Comparison of ENCODE assay signal across 18 mouse cellular contexts in genomic region chr3:123179041-123179440, GRCm38 (mm10). TPM values are rescaled to one million over a fixed set of nuclear protein-coding genes. Genes with fewer than 3 reads are reported as not detected.
DNase-seq lines count a peak whose midpoint lies in the region; ATAC-seq lines count a peak whose summit lies in the region.
"Had no signal": no experiment of that assay in that cellular context is flagged by ENCODE, and none has a peak within 500 bp of the region (broad histone marks: within the 10 kb centered on the region; RNA-seq: fewer than 3 reads in every experiment).

No protein-coding gene starts in this region.

- no peak overlapping the region for H3K4me2 ChIP-seq in kidney, embryonic 16.5 days (replicated peaks; ENCODE audit: low read depth, low read length)
- no peak overlapping the region for H3K4me2 ChIP-seq in stomach, embryonic 16.5 days (ENCODE audit: low read depth, low read length)
- H3K4me2 ChIP-seq in neural tube, embryonic 15.5 days = no peak overlapping the region
- H3K4me2 ChIP-seq: forebrain, embryonic 13.5 days; limb, embryonic 13.5 days; liver, embryonic 15.5 days had no signal

- intact Hi-C loops in gastrocnemius, postnatal 14 days (cut with DNase I; ENCODE audit: low total_unique reads) = no loop called here

- H3K4me1 ChIP-seq in kidney, embryonic 16.5 days (ENCODE audit: insufficient read depth, low read length) = peaks cover 15% of the 10 kb centered on the region; the same call in 1 of the 2 replicates
- 0 out of 2 replicates have a peak, but pooled peaks cover 19% of the 10 kb centered on the region for H3K4me1 ChIP-seq in stomach, embryonic 16.5 days (ENCODE audit: control insufficient read depth, insufficient read depth, low read length)
- no peaks in the 10 kb centered on the region for H3K4me1 ChIP-seq in neural tube, embryonic 15.5 days
- H3K4me1 ChIP-seq: forebrain, embryonic 13.5 days; liver, embryonic 15.5 days had no signal

- no peak for DNase-seq in kidney, adult 9 months
- peak; percentile 35 for DNase-seq in CD4-positive, CD25-positive, alpha-beta regulatory T cell, adult 2 months (ENCODE audit: low read depth, low spot score)
- DNase-seq in induced T-regulatory cell, adult 2 months (ENCODE audit: low read depth) = peak; percentile 67
- no peak for DNase-seq in gastrocnemius, postnatal 14 days
- DNase-seq: adrenal gland, postnatal 36 days; cerebellum, adult 18-20 months; gastrocnemius, postnatal 25 days; layer of hippocampus, postnatal 36 days; lung, postnatal 36 days; retina, postnatal 1 day; right cerebral cortex, postnatal 4 days had no signal

- H3K27ac ChIP-seq in kidney, embryonic 16.5 days (ENCODE audit: low read length) = 0 out of 2 replicates have a peak overlapping the region, but pooled peaks have one; percentile 34
- peak overlapping the region; percentile 72 for H3K27ac ChIP-seq in stomach, embryonic 16.5 days (ENCODE audit: low read length)
- no peak overlapping the region for H3K27ac ChIP-seq in neural tube, embryonic 15.5 days (replicated peaks)
- H3K27ac ChIP-seq: forebrain, embryonic 13.5 days; liver, embryonic 15.5 days had no signal

- H3K36me3 ChIP-seq in kidney, embryonic 16.5 days (ENCODE audit: insufficient read depth, low read length) = no peaks in the 10 kb centered on the region
- no peaks in the 10 kb centered on the region for H3K36me3 ChIP-seq in stomach, embryonic 16.5 days (ENCODE audit: control insufficient read depth, insufficient read depth, low read length)
- H3K36me3 ChIP-seq in neural tube, embryonic 15.5 days = no peaks in the 10 kb centered on the region
- H3K36me3 ChIP-seq: limb, embryonic 13.5 days; liver, embryonic 15.5 days had no signal

- no peak overlapping the region for H3K9ac ChIP-seq in kidney, embryonic 16.5 days (replicated peaks; ENCODE audit: low read length)
- H3K9ac ChIP-seq in stomach, embryonic 16.5 days (ENCODE audit: low read length) = no peak overlapping the region
- no peak overlapping the region for H3K9ac ChIP-seq in neural tube, embryonic 15.5 days (replicated peaks)
- H3K9ac ChIP-seq: forebrain, embryonic 13.5 days; limb, embryonic 13.5 days; liver, embryonic 15.5 days had no signal

- ATAC-seq in kidney, embryonic 16.5 days (ENCODE audit: low FRiP score, low TSS enrichment) = no peak
- ATAC-seq in stomach, embryonic 16.5 days (ENCODE audit: insufficient read depth, low FRiP score) = no peak
- no peak for ATAC-seq in neural tube, embryonic 15.5 days (ENCODE audit: low FRiP score)
- ATAC-seq: forebrain, embryonic 13.5 days; hindbrain, embryonic 16.5 days had no signal

- no peaks in the 10 kb centered on the region for H3K9me3 ChIP-seq in kidney, embryonic 16.5 days (ENCODE audit: low read length)
- H3K9me3 ChIP-seq in stomach, embryonic 16.5 days (replicated peaks; ENCODE audit: control insufficient read depth, low read length) = no peaks in the 10 kb centered on the region
- no peaks in the 10 kb centered on the region for H3K9me3 ChIP-seq in neural tube, embryonic 15.5 days (replicated peaks)
- H3K9me3 ChIP-seq: forebrain, embryonic 13.5 days; limb, embryonic 13.5 days; liver, embryonic 15.5 days had no signal

- 75% methylated on average over 5 of the region's 5 CpGs for WGBS in kidney, embryonic 16.5 days
- WGBS in stomach, embryonic 16.5 days = 67% methylated on average over 5 of the region's 5 CpGs
- 87% methylated on average over 5 of the region's 5 CpGs for WGBS in neural tube, embryonic 15.5 days

- H3K27me3 ChIP-seq in kidney, embryonic 16.5 days (ENCODE audit: insufficient read depth, low read length) = no peaks in the 10 kb centered on the region
- no peaks in the 10 kb centered on the region for H3K27me3 ChIP-seq in stomach, embryonic 16.5 days (ENCODE audit: control insufficient read depth, insufficient read depth, low read length)
- no peaks in the 10 kb centered on the region for H3K27me3 ChIP-seq in neural tube, embryonic 15.5 days (replicated peaks)
- H3K27me3 ChIP-seq: forebrain, embryonic 13.5 days; limb, embryonic 13.5 days; liver, embryonic 15.5 days had no signal

- no peak overlapping the region for H3K4me3 ChIP-seq in kidney, embryonic 16.5 days (ENCODE audit: low read length)
- H3K4me3 ChIP-seq in stomach, embryonic 16.5 days (replicated peaks; ENCODE audit: low read length) = no peak overlapping the region
- no peak overlapping the region for H3K4me3 ChIP-seq in neural tube, embryonic 15.5 days (replicated peaks)
- H3K4me3 ChIP-seq: forebrain, embryonic 13.5 days; limb, embryonic 13.5 days; liver, embryonic 15.5 days had no signal

RNA-seq across cellular contexts. Expression of gene Synpo2, which starts 56.9 kb away (rescaled TPM):
- 9.5 and 9.9 TPM in 2 replicates for polyA plus RNA-seq in kidney, embryonic 16.5 days (2015; fragmentation: Nextera tagmentation; extraction: Ambion mirVana)
- 38.7 and 38.9 TPM in 2 replicates for polyA plus RNA-seq in stomach, embryonic 16.5 days (2015; fragmentation: Nextera tagmentation; extraction: Ambion mirVana)
- polyA plus RNA-seq in neural tube, embryonic 15.5 days (2015; fragmentation: Nextera tagmentation; extraction: Ambion mirVana) = 1.8 and 6.8 TPM in 2 replicates
- 100 to 1,000 TPM; 175 to 193 TPM for total RNA-seq in gastrocnemius, postnatal 14 days (2021)

Comparison
In these comparisons a context has a peak if more than half of its experiments do, and no peak if none do; other contexts are left out.
1. DNase-seq: peak in CD4-positive, CD25-positive, alpha-beta regulatory T cell, adult 2 months (single experiment) and induced T-regulatory cell, adult 2 months (single experiment); none in kidney, adult 9 months (single experiment) and gastrocnemius, postnatal 14 days (single experiment).